Mouse (Mus musculus) MEL (cell line): ENCODE data around the gene Dusp14. TPM values are rescaled to one million over a fixed set of nuclear protein-coding genes. Genes with fewer than 3 reads are reported as not detected.

Experiments
- polyA plus RNA-seq, 2 experiments: library from polyadenylated mRNA; stranded (reverse) in 1 of 2; unstranded in 1 of 2; fragments of >175 nt in 1 of 2; fragments of >200 nt in 1 of 2; gene quantifications; 2 replicates each; pipeline versions ENCODE4 v1.2.1 to v1.2.4; 2012; ENCODE audit warnings: low replicate concordance in 2 of 2, low read depth in 1 of 2; ENCODE audit not compliant: insufficient read length in 2 of 2, insufficient read depth in 1 of 2, missing spikeins in 1 of 2
- total RNA-seq: library from RNA; depleted of rRNA; stranded (reverse); fragments of 300-350 nt; gene quantifications from 2 replicates; pipeline ENCODE4 v1.2.3, GENCODE M21; 2012; rRNA removed

The Dusp14 gene
- total and polyA plus RNA-seq, 3 experiments: 7.9 to 9.7 TPM; not detected in 1

Other genes starting within 250 kb of the Dusp14 start
- gene Hnf1b, start 219.2 kb downstream of the Dusp14 start, total RNA-seq: not detected in 2 replicates
- gene Hnf1b, start 219.2 kb downstream of the Dusp14 start, polyA plus RNA-seq: not detected
- gene Ddx52, start 127.2 kb downstream of the Dusp14 start, total RNA-seq: 57.0 and 58.6 TPM in 2 replicates
- gene Ddx52, start 127.2 kb downstream of the Dusp14 start, polyA plus RNA-seq: 10 to 100 TPM in 1 of 2 experiments, not detected in 1; 48.2 TPM
- gene Synrg, start 104.8 kb downstream of the Dusp14 start, total RNA-seq: 22.8 and 24.7 TPM in 2 replicates
- 10 to 100 TPM; 26.4 to 75.3 TPM for gene Synrg, start 104.8 kb downstream of the Dusp14 start, polyA plus RNA-seq
- 32.3 and 37.8 TPM in 2 replicates for gene Tada2a, start 60.3 kb upstream of the Dusp14 start, total RNA-seq
- 10 to 100 TPM in 1 of 2 experiments, not detected in 1; 35.9 TPM for gene Tada2a, start 60.3 kb upstream of the Dusp14 start, polyA plus RNA-seq
- 52.0 and 61.5 TPM in 2 replicates for gene Acaca, start 60.4 kb upstream of the Dusp14 start, total RNA-seq
- 10 to 100 TPM; 32.0 to 33.9 TPM for gene Acaca, start 60.4 kb upstream of the Dusp14 start, polyA plus RNA-seq
- not detected in 2 replicates for gene Gm11437, start 98.2 kb upstream of the Dusp14 start, total RNA-seq
- gene Gm11437, start 98.2 kb upstream of the Dusp14 start, polyA plus RNA-seq: not detected